Mouse (Mus musculus): ENCODE data around the gene Psd4.

- no peak for TF ChIP-seq CTCF (IDR thresholded peaks at IDR 0.05; ENCODE audit: insufficient read depth, low read depth, low read length)
- no peak for TF ChIP-seq POLR2A (IDR thresholded peaks at IDR 0.05; ENCODE audit: insufficient read depth, low read depth, low read length)
These were observed 19.5 kb upstream of the Psd4 start for GRCm38 (mm10) chr2:24347926-24348325.
